Mouse (Mus musculus) neural tube, embryonic 11.5 days (tissue): Measurements from ENCODE around the gene Col7a1. TPM values are rescaled to one million over a fixed set of nuclear protein-coding genes. Genes with fewer than 3 reads are reported as not detected.

ENCODE experiments used
- ATAC-seq: fragments of 200-750 bp; cut with Nextera tagmentation; 2 replicates; pipeline ENCODE4 v1.8.0; 2017; ENCODE audit warnings: moderate number of reproducible peaks, mild to moderate bottlenecking, moderate TSS enrichment, moderate library complexity; ENCODE audit not compliant: insufficient read depth, low FRiP score, low TSS enrichment
- DNase-seq: peaks from one replicate; pipeline ENCODE4 v3.0.0-alpha.2; 2015; ENCODE audit warnings: low spot score
- H3K27ac ChIP-seq: fragments of 300-500 bp; sonication (generic); 2 replicates; pipeline ENCODE4 v1.5.1; 2014; ENCODE audit warnings: low read depth, mild to moderate bottlenecking, low read length
- H3K27me3 ChIP-seq: fragments of 300-500 bp; sonication (generic); 2 replicates; pipeline ENCODE4 v1.6.1; 2014; ENCODE audit warnings: mild to moderate bottlenecking, low read length, mixed read lengths; ENCODE audit not compliant: control insufficient read depth, insufficient read depth
- H3K36me3 ChIP-seq: fragments of 300-500 bp; sonication (generic); 2 replicates; pipeline ENCODE4 v1.6.1; 2014; ENCODE audit warnings: mild to moderate bottlenecking, low read length, moderate library complexity, mixed read lengths; ENCODE audit not compliant: control insufficient read depth, insufficient read depth
- H3K4me1 ChIP-seq: fragments of 300-500 bp; sonication (generic); 2 replicates; pipeline ENCODE4 v1.6.1; 2014; ENCODE audit warnings: low read length, mixed read lengths; ENCODE audit not compliant: control insufficient read depth, insufficient read depth
- H3K4me2 ChIP-seq: fragments of 300-500 bp; sonication (generic); 2 replicates; pipeline ENCODE4 v1.6.1; 2014; ENCODE audit warnings: low read depth, mild to moderate bottlenecking, moderate library complexity
- H3K4me3 ChIP-seq: fragments of 300-500 bp; sonication (generic); 2 replicates; pipeline ENCODE4 v1.5.1; 2014; ENCODE audit warnings: low read depth, low read length
- H3K9ac ChIP-seq: fragments of 300-500 bp; sonication (generic); 2 replicates; pipeline ENCODE4 v1.6.1; 2014; ENCODE audit warnings: mild to moderate bottlenecking, low read length
- H3K9me3 ChIP-seq: fragments of 300-500 bp; sonication (generic); 2 replicates; pipeline ENCODE4 v1.6.1; 2016; ENCODE audit warnings: low read length; ENCODE audit not compliant: control insufficient read depth
- WGBS: fragments of 180-500 bp; shearing (Covaris S2); extraction: QIAGEN DNeasy Blood & Tissue Kit; methylation state at CpG from one replicate; pipeline ENCODE4 v1.1.7; 2014; 5-methylcytosine and 5-hydroxymethylcytosine counted together
- polyA plus RNA-seq: library from polyadenylated mRNA; unstranded; fragments of >200 nt; fragmentation: Nextera tagmentation; extraction: Ambion mirVana; gene quantifications from 2 replicates; pipeline ENCODE4 v1.2.1, GENCODE M21; 2014

Col7a1 gene
- polyA plus RNA-seq, 1 experiment from 2014 or later: 1.2 TPM

DNA sequence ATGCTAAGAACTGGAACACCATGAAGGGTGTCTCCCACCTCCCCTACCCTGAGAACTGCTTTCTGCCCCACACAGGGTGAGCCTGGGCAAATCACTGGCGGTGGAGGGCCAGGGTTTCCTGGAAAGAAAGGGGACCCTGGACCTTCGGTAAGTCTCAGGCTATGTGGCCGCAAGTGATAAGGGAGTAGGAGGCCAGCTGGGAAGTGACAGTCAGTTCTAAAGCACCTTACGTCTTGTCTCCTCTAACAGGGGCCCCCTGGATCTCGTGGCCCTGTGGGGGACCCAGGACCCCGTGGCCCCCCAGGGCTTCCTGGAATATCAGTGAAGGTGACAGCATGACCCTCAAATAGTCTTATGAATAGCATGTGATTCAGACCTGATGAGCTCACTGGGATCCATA, 11.0 kb downstream of the Col7a1 start:
- DNase-seq (no peak), ATAC-seq (no peak)
- Histone ChIP-seq H3K27ac (no peak overlapping the region), H3K36me3 (no peaks in the 10 kb centered on the region), H3K9me3 (no peaks in the 10 kb centered on the region), H3K9ac (no peak overlapping the region), H3K4me2 (no peak overlapping the region), H3K4me1 (no peaks in the 10 kb centered on the region), H3K4me3 (no peak overlapping the region), H3K27me3 (no peaks in the 10 kb centered on the region)
- 83% methylated on average over 6 of the region's 6 CpGs for WGBS

DNA sequence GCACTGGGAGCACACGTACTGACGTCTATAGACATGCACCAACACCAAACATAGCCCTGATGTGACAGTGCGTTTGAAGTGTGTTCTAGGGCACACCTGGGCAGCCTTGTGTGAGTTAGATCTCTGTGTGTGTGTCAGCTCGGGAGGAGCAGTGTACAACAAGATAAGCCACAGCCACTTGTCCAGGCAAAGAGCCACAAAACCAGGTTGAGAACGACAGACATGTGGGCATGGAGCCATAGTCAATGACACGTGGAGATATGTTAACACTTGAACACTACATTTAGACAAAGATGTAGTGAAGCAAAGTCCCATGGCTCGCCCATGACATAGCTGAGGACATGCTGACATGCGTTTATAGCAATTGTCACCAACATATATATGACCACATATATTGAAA, 17.2 kb downstream of the Col7a1 start:
- 88% methylated on average over 8 of the region's 8 CpGs for WGBS
- H3K36me3 ChIP-seq: no peaks in the 10 kb centered on the region
- H3K4me1 ChIP-seq: no peaks in the 10 kb centered on the region
- H3K9me3 ChIP-seq: no peaks in the 10 kb centered on the region
- no peak overlapping the region for H3K4me3 ChIP-seq
- no peaks in the 10 kb centered on the region for H3K27me3 ChIP-seq
- DNase-seq (no peak), ATAC-seq (no peak)
- no peak overlapping the region for H3K4me2 ChIP-seq
- H3K9ac ChIP-seq: no peak overlapping the region
- H3K27ac ChIP-seq: no peak overlapping the region

DNA sequence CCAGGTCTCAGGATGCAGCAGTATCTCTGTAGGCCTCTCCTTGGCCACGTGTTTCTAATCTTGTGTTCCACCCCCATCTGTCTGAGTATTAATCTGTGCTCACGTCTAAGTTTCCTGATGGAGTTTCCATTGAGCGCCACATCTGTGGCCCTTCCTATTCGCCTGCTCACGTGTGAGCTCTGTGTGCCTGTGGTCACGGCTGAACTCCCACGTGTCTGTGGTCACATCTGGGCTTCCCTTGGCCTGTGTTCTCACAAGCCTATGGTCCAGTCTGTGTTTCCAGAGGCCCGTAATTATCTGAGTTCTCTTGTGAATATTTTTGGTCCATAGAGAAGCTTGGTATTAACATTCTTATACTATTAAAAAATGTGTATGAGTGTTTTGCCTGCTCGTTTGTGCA, 23.1 kb downstream of the Col7a1 start:
- 84% methylated on average over 9 of the region's 9 CpGs for WGBS
- Histone ChIP-seq H3K4me1 (no peaks in the 10 kb centered on the region), H3K4me3 (no peak overlapping the region), H3K4me2 (no peak overlapping the region), H3K27ac (no peak overlapping the region), H3K9ac (no peak overlapping the region), H3K27me3 (no peaks in the 10 kb centered on the region), H3K36me3 (no peaks in the 10 kb centered on the region), H3K9me3 (no peaks in the 10 kb centered on the region)
- ATAC-seq (no peak), DNase-seq (no peak)

DNA sequence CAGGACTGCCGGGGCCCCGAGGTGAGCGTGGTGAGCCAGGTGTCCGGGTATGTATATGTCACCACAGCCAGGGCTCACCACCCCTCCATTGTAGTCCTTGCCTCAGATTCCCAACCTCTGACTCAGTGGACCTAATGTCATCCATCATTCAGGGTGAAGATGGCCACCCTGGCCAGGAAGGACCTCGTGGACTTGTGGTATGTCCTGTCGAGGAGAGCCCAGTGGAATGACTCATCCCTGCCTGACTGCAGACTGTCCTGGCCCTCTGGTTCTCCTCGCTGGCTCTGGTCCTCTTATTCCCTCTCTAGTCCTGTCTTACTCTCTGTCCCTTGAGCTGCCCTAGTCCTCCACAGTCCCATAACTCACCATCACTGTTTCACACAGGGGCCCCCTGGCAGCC, 24.6 kb downstream of the Col7a1 start:
- Histone ChIP-seq H3K4me1 (no peaks in the 10 kb centered on the region), H3K27me3 (no peaks in the 10 kb centered on the region), H3K4me3 (no peak overlapping the region), H3K9ac (no peak overlapping the region), H3K4me2 (no peak overlapping the region), H3K9me3 (no peaks in the 10 kb centered on the region), H3K27ac (no peak overlapping the region), H3K36me3 (no peaks in the 10 kb centered on the region)
- ATAC-seq (no peak), DNase-seq (no peak)
- 80% methylated on average over 7 of the region's 7 CpGs for WGBS

- no peaks in the 10 kb centered on the region for H3K9me3 ChIP-seq
- 88% methylated on average over 8 of the region's 8 CpGs for WGBS
Measured at GRCm38 (mm10) chr9:108982498-108982897, 29.1 kb downstream of the Col7a1 start.

GRCm38 (mm10) chr9:108983209-108983608, 29.8 kb downstream of the Col7a1 start:
- DNase-seq (no peak), ATAC-seq (no peak)
- no peak overlapping the region for H3K4me3 ChIP-seq
- H3K9ac ChIP-seq: no peak overlapping the region
- H3K4me1 ChIP-seq: no peaks in the 10 kb centered on the region
- no peaks in the 10 kb centered on the region for H3K27me3 ChIP-seq
- no peak overlapping the region for H3K27ac ChIP-seq
- 80% methylated on average over 9 of the region's 9 CpGs for WGBS
- no peaks in the 10 kb centered on the region for H3K36me3 ChIP-seq
- no peak overlapping the region for H3K4me2 ChIP-seq
- no peaks in the 10 kb centered on the region for H3K9me3 ChIP-seq

More at GRCm38 (mm10) chr9:108982498-108982897, 29.1 kb downstream of the Col7a1 start:
- H3K27me3 ChIP-seq: no peaks in the 10 kb centered on the region
- no peak for DNase-seq
- H3K27ac ChIP-seq: no peak overlapping the region
- H3K4me3 ChIP-seq: no peak overlapping the region
- H3K9ac ChIP-seq: no peak overlapping the region
- no peaks in the 10 kb centered on the region for H3K36me3 ChIP-seq
- ATAC-seq: no peak
- H3K4me2 ChIP-seq: no peak overlapping the region
- no peaks in the 10 kb centered on the region for H3K4me1 ChIP-seq

DNA sequence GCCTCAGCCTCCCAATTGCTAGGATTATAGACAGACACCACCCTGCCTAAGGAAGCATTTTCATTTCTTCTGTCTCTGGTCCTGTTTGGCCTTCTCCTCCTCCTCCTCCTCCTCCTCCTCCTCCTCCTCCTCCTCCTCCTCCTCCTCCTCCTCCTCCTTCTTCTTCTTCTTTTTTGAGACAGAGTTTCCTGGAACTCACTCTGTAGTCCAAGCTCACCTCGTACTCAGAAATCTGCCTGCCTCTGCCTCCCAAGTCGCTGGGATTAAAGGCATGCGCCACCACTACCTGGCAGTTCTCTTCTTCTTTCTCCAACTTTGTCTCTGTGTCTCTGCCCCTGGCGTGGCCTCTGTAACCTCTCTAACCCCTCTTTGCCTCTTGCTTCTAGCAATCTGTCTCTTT, 32.3 kb downstream of the Col7a1 start, which contains the start of gene Ucn2:
Ucn2 (plus strand) TSS at position 301 of the 400 bp plus-strand sequence.
- no peak within 1 kb of the TSS for H3K4me3 ChIP-seq
- 88% methylated on average over 4 of the region's 4 CpGs for WGBS
- no peak for DNase-seq
- H3K9me3 ChIP-seq: no peaks in the 10 kb centered on the region
- no peak for ATAC-seq
- H3K9ac ChIP-seq: no peak within 1 kb of the TSS; the same call in 1 of the 2 replicates
- no peaks in the 10 kb centered on the region for H3K27me3 ChIP-seq
- H3K4me2 ChIP-seq: no peak within 1 kb of the TSS
- no peaks in the 10 kb centered on the region for H3K36me3 ChIP-seq
- no peaks in the 10 kb centered on the region for H3K4me1 ChIP-seq
- H3K27ac ChIP-seq: no peak within 1 kb of the TSS

DNA sequence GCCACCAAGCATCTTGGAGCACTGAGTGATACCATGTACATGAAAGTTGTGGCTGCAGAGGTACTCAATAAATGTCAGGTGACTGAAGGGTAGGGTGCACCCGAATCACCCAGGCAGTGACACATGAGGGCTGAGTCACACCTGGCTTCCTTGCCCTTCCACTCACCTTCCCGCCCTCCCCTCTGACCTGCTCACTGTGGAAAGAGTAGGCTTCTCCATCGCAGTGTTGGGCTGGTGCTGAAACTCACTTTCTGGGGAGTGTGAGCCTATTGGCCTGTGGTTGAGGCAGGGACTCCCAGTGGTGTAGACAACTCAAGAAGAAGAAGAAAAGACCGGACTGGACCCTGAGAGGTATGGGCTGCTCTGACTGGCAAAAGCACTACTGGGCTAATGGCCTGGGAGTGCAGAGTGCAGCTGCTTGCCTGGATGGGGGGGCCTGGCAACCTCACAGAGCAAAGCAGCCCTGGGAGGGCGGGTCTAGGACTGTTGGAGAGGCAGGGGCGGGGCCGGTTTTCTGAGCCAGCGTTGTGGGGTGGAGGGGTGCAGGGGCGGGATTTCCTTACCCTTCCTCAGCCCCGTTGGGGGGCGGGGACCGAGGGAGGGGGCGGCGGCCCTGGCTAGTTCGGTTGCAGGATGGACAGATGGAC, 34.4 kb downstream of the Col7a1 start:
- 22% methylated on average over 15 of the region's 15 CpGs for WGBS
- Histone ChIP-seq H3K27me3 (no peaks in the 10 kb centered on the region), H3K9ac (peak overlapping the region; percentile 22; the same call in 1 of the 2 replicates), H3K4me3 (no peak overlapping the region), H3K27ac (no peak overlapping the region), H3K4me2 (no peak overlapping the region), H3K9me3 (no peaks in the 10 kb centered on the region), H3K4me1 (peaks cover 5% of the 10 kb centered on the region), H3K36me3 (no peaks in the 10 kb centered on the region)
- no peak for ATAC-seq
- no peak for DNase-seq

GRCm38 (mm10) chr9:108989802-108990461, 36.5 kb downstream of the Col7a1 start:
- DNase-seq (no peak), ATAC-seq (no peak)
- 78% methylated on average over 4 of the region's 4 CpGs for WGBS
- H3K4me2 ChIP-seq: no peak overlapping the region
- no peaks in the 10 kb centered on the region for H3K27me3 ChIP-seq
- H3K9me3 ChIP-seq: no peaks in the 10 kb centered on the region
- no peaks in the 10 kb centered on the region; the same call in 1 of the 2 replicates for H3K36me3 ChIP-seq
- no peak overlapping the region for H3K27ac ChIP-seq
- no peak overlapping the region for H3K9ac ChIP-seq
- no peak overlapping the region for H3K4me3 ChIP-seq
- H3K4me1 ChIP-seq: peaks cover 5% of the 10 kb centered on the region
